Mouse (Mus musculus): ENCODE measurements at regions not wholly inside any gene's neighbourhood (a gene's known extent, or its start where the extent isn't known, plus 50 kb on each side); places are given as distances from the start of the nearest gene placed in this dataset.

- TF ChIP-seq UBTF (IDR thresholded peaks at IDR 0.05; ENCODE audit: borderline replicate concordance, insufficient read depth, low read depth, low read length) (no peak), ZC3H11A (IDR thresholded peaks at IDR 0.05; ENCODE audit: low read depth, low read length) (no peak), ELF1 (IDR thresholded peaks at IDR 0.05; ENCODE audit: low read depth, low read length) (no peak), E2F4 (IDR thresholded peaks at IDR 0.05; ENCODE audit: borderline replicate concordance, low read depth, low read length) (no peak), POLR2A (IDR thresholded peaks at IDR 0.05; ENCODE audit: control insufficient read depth in 1 of 2, insufficient read depth in 1 of 2, low read depth in 1 of 2, low read length in 2 of 2, poor library complexity in 1 of 2) (no peak), CTCF (IDR thresholded peaks at IDR 0.05 in 2 of 3, conservative IDR thresholded peaks at IDR 0.05 in 1 of 3; ENCODE audit: control insufficient read depth in 1 of 3, insufficient read depth in 1 of 3, low read depth in 2 of 3, low read length in 3 of 3, poor library complexity in 1 of 3, severe bottlenecking in 1 of 3) (no peak), CHD1 (IDR thresholded peaks at IDR 0.05; ENCODE audit: low read depth, low read length) (no peak), NELFE (IDR thresholded peaks at IDR 0.05; ENCODE audit: low read depth, low read length) (no peak), RAD21 (IDR thresholded peaks at IDR 0.05; ENCODE audit: low read depth, low read length) (no peak), TCF12 (IDR thresholded peaks at IDR 0.05; ENCODE audit: low read depth, low read length) (no peak), MAX (IDR thresholded peaks at IDR 0.05; ENCODE audit: low read length) (no peak), GATA1 (IDR thresholded peaks at IDR 0.05; ENCODE audit: low read depth, low read length) (no peak), USF1 (IDR thresholded peaks at IDR 0.05; ENCODE audit: low read depth, low read length) (no peak)
Observed at GRCm38 (mm10) chr2:161454466-161454865, 345.6 kb upstream of the Chd6 start.
